Mouse (Mus musculus): ENCODE data around the gene Zfp3.

- TF ChIP-seq POLR2A (IDR thresholded peaks at IDR 0.05; ENCODE audit: low read depth, low read length) = no peak
- TF ChIP-seq CTCF (conservative IDR thresholded peaks at IDR 0.05; ENCODE audit: insufficient read depth, insufficient read length, low read depth, low read length) = no peak
Measured at GRCm38 (mm10) chr11:70787052-70787451, 23.0 kb downstream of the Zfp3 start.
